Mouse (Mus musculus) limb, embryonic 10.5 days (tissue): ENCODE measurements around the gene Sntb2. TPM values are rescaled to one million over a fixed set of nuclear protein-coding genes. Genes with fewer than 3 reads are reported as not detected.
A peak's percentile ranks its signal among the peaks of the same experiment; 100 is the strongest.

Experiments
- DNase-seq: peaks from one replicate; pipeline ENCODE4 v3.0.0-alpha.2; 2017; ENCODE audit warnings: low spot score
- H3K27ac ChIP-seq: fragments of 300-500 bp; sonication (generic); 2 replicates; pipeline ENCODE4 v1.5.1; 2016; ENCODE audit warnings: mild to moderate bottlenecking
- H3K27me3 ChIP-seq: fragments of 300-500 bp; sonication (generic); 2 replicates; pipeline ENCODE4 v1.6.1; 2016; ENCODE audit warnings: low read depth, mild to moderate bottlenecking; ENCODE audit not compliant: poor library complexity, severe bottlenecking
- H3K36me3 ChIP-seq: fragments of 300-500 bp; sonication (generic); 2 replicates; pipeline ENCODE4 v1.6.1; 2016; ENCODE audit warnings: mild to moderate bottlenecking, moderate library complexity
- H3K4me1 ChIP-seq: fragments of 300-500 bp; sonication (generic); 2 replicates; pipeline ENCODE4 v1.6.1; 2016
- H3K4me3 ChIP-seq: fragments of 300-500 bp; sonication (generic); 2 replicates; pipeline ENCODE4 v1.5.1; 2016; ENCODE audit warnings: mild to moderate bottlenecking, moderate library complexity
- H3K9me3 ChIP-seq: fragments of 300-500 bp; sonication (generic); replicated peaks from 2 replicates; pipeline ENCODE4 v1.6.1; 2016; ENCODE audit warnings: mild to moderate bottlenecking
- WGBS: fragments of 180-500 bp; shearing (Covaris S2); methylation state at CpG from one replicate; pipeline ENCODE4 v1.1.7; 2016; 5-methylcytosine and 5-hydroxymethylcytosine counted together
- polyA plus RNA-seq: library from polyadenylated mRNA; unstranded; fragments of >200 nt; fragmentation: Nextera tagmentation; extraction: Ambion mirVana; gene quantifications from 2 replicates; pipeline ENCODE4 v1.2.1, GENCODE M21; 2016

Gene Sntb2
- 15.8 and 15.9 TPM in 2 replicates for polyA plus RNA-seq

DNA sequence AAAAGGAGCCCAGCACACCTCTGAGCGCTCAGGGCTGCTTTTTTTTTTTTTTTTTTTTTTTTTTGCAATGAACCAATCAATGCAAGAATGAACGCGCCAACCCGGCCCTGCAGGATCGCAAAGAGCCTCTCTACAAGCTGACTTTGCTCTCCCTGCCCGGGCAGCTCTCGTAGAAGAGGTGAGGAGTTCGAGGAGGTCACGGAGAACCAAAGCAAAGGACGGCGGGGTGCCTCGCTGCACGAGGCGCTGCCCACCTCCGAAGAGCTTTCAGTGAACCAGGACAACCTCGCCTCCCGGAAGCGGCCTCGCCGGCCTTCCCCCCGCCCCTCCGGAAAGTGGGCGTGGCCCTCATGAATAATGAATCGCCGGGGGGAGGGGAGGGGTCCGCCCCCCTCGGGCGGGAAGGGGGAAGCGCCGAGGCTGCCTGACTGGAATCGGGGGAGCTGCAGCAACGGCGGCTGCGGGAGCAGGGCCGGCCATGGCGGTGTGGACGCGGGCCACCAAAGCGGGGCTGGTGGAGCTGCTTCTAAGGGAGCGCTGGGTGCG, at the start of gene Sntb2:
TSS of gene Sntb2 (plus strand) at position 427 of the 546 bp plus-strand sequence.
- H3K27ac ChIP-seq = peak within 1 kb of the TSS; percentile 96
- peaks cover 56% of the 10 kb centered on the region for H3K4me1 ChIP-seq
- peaks cover 6% of the 10 kb centered on the region; the same call in 1 of the 2 replicates for H3K36me3 ChIP-seq
- H3K9me3 ChIP-seq = no peaks in the 10 kb centered on the region
- 0% methylated on average over 41 of the region's 41 CpGs for WGBS
- no peaks in the 10 kb centered on the region for H3K27me3 ChIP-seq
- peak within 1 kb of the TSS; percentile 91 for H3K4me3 ChIP-seq
- DNase-seq = peak; percentile 99

GRCm38 (mm10) chr8:106887336-106888189, 48.0 kb upstream of the Sntb2 start:
- WGBS = 55% methylated on average over 5 of the region's 5 CpGs

GRCm38 (mm10) chr8:106888803-106889202, 46.7 kb upstream of the Sntb2 start:
- Histone ChIP-seq H3K4me1 (peaks cover 16% of the 10 kb centered on the region), H3K9me3 (no peaks in the 10 kb centered on the region), H3K4me3 (no peak overlapping the region), H3K36me3 (peaks cover 49% of the 10 kb centered on the region), H3K27ac (no peak overlapping the region), H3K27me3 (no peaks in the 10 kb centered on the region)
- DNase-seq = no peak
- WGBS = 95% methylated on average over 3 of the region's 3 CpGs

More at GRCm38 (mm10) chr8:106887336-106888189, 48.0 kb upstream of the Sntb2 start:
- Histone ChIP-seq H3K4me1 (peaks cover 16% of the 10 kb centered on the region), H3K27ac (no peak overlapping the region), H3K4me3 (no peak overlapping the region), H3K36me3 (peaks cover 62% of the 10 kb centered on the region), H3K9me3 (no peaks in the 10 kb centered on the region), H3K27me3 (no peaks in the 10 kb centered on the region)
- DNase-seq = peak; percentile 77

DNA sequence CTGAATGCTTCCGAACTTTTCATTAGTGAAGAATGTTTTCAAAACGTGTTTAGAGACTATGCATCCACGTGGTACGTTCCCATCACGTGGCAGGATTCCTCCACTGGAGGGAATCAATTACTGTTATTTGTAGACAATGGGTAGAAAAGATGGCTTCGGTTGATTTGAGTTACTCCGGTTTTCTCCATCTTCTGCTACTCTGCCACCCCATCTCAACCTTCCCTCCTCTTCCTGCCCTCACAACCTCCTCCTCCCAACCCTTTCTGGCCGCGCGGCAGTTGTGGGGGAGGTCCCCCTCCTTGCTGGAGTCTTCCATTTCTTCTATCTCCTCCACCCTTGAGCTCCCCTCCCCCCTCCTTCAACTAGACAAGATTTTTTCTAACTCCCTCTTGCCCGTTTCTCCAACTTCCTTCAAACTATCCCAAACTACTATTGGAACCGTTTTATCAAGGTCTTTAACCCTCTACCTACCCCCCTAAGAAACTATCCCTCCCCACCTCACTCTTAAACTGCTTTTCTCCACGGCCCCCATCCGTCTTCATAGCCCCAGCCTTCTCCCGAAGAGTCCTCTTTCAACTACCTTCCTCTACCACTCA, 43.2 kb upstream of the Sntb2 start:
- Histone ChIP-seq H3K27me3 (no peaks in the 10 kb centered on the region), H3K36me3 (peaks cover 42% of the 10 kb centered on the region), H3K27ac (peak overlapping the region; percentile 100), H3K9me3 (no peaks in the 10 kb centered on the region), H3K4me1 (peaks cover 29% of the 10 kb centered on the region), H3K4me3 (peak overlapping the region; percentile 92)
- 1% methylated on average over 15 of the region's 15 CpGs for WGBS
- peak; percentile 72 for DNase-seq

DNA sequence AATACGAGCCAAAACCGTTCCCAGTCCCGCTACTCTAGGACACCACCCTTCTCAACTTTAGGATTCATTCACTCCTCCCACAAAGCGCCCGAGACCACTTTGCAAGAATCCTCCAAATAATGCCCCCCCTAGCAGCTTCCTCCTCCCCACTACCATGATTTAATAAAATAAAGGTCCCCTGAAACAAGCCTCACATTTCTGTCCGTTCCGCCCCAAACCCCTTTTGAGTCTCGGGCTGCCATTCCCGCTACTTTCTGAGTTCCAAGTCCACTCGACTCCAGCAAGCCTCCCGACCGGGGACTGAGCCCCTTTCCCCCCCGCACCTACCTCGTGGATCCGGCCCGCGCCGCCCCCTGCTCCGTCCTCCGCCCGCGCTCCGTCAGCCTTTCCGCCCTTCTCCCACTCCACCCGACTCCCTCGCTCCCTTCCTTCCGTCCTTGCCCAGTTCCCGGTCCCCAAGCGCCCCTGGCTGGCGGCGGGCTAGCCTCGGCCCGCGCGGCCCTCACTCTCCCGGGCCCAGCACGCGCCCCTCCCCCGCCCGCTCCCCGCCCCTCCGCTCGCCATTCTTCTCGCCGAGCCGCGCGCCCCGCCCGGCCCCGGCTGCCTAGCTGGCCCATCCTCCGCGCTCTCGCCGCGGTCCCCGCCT, 42.6 kb upstream of the Sntb2 start:
- under 1% methylated on average over 57 of the region's 57 CpGs for WGBS
- Histone ChIP-seq H3K36me3 (peaks cover 47% of the 10 kb centered on the region), H3K27me3 (no peaks in the 10 kb centered on the region), H3K4me3 (peak overlapping the region; percentile 92), H3K27ac (peak overlapping the region; percentile 100), H3K4me1 (peaks cover 29% of the 10 kb centered on the region), H3K9me3 (no peaks in the 10 kb centered on the region)
- DNase-seq = peak; percentile 83

GRCm38 (mm10) chr8:106893481-106894156, 41.9 kb upstream of the Sntb2 start, which contains the start of gene Utp4:
Gene Utp4, plus strand, starts transcription at chr8:106893636.
- H3K9me3 ChIP-seq = no peaks in the 10 kb centered on the region
- WGBS = under 1% methylated on average over 63 of the region's 63 CpGs
- peaks cover 52% of the 10 kb centered on the region for H3K36me3 ChIP-seq
- no peaks in the 10 kb centered on the region for H3K27me3 ChIP-seq
- peak within 1 kb of the TSS; percentile 100 for H3K27ac ChIP-seq
- H3K4me1 ChIP-seq = peaks cover 29% of the 10 kb centered on the region
- peak; percentile 92 for DNase-seq
- peak within 1 kb of the TSS; percentile 92 for H3K4me3 ChIP-seq

- no peak overlapping the region for H3K4me3 ChIP-seq
- H3K4me1 ChIP-seq = peaks cover 8% of the 10 kb centered on the region
- no peaks in the 10 kb centered on the region for H3K27me3 ChIP-seq
- peaks cover 100% of the 10 kb centered on the region for H3K36me3 ChIP-seq
- 88% methylated on average over 5 of the region's 5 CpGs for WGBS
- DNase-seq = no peak
- H3K9me3 ChIP-seq = no peaks in the 10 kb centered on the region
- H3K27ac ChIP-seq = no peak overlapping the region
Measured at GRCm38 (mm10) chr8:106899473-106899872, 36.1 kb upstream of the Sntb2 start.

DNA sequence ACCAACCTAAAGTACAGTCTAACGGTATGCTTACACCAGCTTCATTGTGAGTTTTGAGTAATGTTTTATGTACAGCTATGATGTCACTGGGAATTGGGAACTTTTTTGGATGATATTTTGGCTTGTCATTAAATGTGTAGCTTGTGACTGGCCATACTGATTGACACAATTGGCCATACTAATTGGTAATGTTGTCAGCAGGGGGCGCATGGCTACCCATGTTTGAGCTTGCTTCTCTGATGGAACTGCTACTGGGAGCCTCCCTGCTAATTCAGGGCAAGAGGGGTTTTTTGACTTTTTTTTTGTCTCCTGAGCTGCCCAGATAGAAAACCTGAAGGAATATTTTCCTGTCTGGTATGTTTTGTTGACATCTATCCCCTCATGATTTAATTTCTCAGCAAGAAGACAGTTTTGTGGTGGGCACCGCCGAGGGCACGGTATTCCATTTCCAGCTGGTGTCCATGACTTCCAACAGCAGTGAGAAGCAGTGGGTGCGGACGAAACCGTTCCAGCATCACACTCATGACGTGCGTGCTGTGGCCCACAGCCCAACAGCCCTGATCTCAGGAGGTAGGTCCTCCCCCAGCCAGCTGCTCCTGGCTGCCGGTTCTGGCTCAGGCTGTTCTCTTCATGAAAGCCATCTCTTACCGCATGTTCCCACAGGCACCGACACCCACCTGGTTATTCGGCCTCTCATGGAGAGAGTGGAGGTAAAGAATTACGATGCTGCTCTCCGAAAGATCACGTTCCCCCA, 29.6 kb upstream of the Sntb2 start:
- no peaks in the 10 kb centered on the region for H3K9me3 ChIP-seq
- no peak overlapping the region for H3K27ac ChIP-seq
- WGBS = 93% methylated on average over 17 of the region's 17 CpGs
- H3K4me3 ChIP-seq = no peak overlapping the region
- no peak for DNase-seq
- no peaks in the 10 kb centered on the region for H3K27me3 ChIP-seq
- H3K4me1 ChIP-seq = no peaks in the 10 kb centered on the region
- H3K36me3 ChIP-seq = peaks cover 93% of the 10 kb centered on the region

DNA sequence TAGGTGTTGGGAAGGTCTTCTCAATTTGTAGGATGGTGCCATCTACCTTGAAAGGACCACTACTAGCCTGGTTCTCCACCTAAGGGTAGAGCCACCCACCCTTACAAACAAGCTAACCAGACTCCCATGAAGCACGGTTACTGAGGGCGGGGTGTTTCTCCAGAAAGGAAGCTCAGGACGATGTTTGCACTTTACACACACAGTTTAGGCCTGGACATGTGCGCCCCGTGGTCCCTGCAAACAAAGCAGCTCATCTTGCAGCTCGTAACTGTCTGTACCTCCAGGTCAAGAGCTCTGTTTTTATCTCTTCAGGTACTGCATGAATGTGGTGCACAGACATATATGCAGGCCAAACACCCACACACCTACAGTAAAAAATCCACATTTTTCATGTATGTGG, 28.9 kb upstream of the Sntb2 start:
- peaks cover 93% of the 10 kb centered on the region for H3K36me3 ChIP-seq
- 95% methylated on average over 6 of the region's 6 CpGs for WGBS
- no peaks in the 10 kb centered on the region for H3K9me3 ChIP-seq
- H3K4me1 ChIP-seq = no peaks in the 10 kb centered on the region
- no peak overlapping the region for H3K4me3 ChIP-seq
- no peaks in the 10 kb centered on the region for H3K27me3 ChIP-seq
- no peak overlapping the region for H3K27ac ChIP-seq
- no peak for DNase-seq

DNA sequence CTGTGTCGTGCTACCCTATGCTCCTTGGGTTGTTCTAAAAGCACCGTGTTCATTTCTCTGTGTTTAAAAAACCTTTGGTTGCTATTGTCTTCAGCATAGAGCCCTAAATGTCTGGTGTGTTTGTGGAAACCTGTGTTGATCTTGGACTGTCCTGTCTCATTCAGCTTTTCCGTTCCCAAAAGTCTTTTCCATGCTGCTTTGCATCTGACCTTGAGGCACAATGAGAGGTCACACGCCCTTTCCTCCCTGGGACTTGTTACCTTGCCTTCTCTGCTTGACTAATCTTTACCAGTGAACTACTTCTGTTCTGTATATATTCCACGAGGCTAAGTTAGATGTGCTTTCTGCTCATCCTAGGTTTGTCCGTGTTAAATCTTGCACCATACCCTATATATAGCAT, 28.1 kb upstream of the Sntb2 start:
- Histone ChIP-seq H3K27ac (no peak overlapping the region), H3K9me3 (no peaks in the 10 kb centered on the region), H3K4me3 (no peak overlapping the region), H3K27me3 (no peaks in the 10 kb centered on the region), H3K4me1 (no peaks in the 10 kb centered on the region), H3K36me3 (peaks cover 93% of the 10 kb centered on the region)
- DNase-seq = no peak
- 94% methylated on average over 6 of the region's 6 CpGs for WGBS

- Histone ChIP-seq H3K36me3 (peaks cover 93% of the 10 kb centered on the region), H3K27ac (no peak overlapping the region), H3K27me3 (no peaks in the 10 kb centered on the region), H3K4me3 (no peak overlapping the region), H3K4me1 (no peaks in the 10 kb centered on the region), H3K9me3 (no peaks in the 10 kb centered on the region)
- no peak for DNase-seq
- WGBS = 94% methylated on average over 7 of the region's 7 CpGs
Measured at GRCm38 (mm10) chr8:106908291-106908690, 27.3 kb upstream of the Sntb2 start.

DNA sequence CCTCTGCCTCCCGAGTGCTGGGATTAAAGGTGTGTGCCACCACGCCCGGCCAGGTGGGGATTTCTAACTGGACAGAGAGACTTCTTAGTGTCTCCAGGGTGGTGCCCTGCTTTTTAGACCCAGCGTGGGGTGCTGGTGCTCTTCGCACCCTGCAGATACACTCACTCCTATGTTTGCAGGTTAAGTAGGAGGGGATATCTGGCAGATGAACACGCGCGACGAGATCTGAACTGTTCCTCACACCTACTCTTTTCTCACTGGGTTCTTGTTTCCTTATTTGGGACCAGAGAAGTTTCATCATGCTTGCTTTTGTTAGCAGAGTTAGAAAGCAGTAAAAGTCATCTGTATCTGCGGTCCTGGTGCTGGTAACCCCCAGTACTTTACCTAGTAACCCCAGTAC, 21.9 kb upstream of the Sntb2 start:
- no peaks in the 10 kb centered on the region for H3K4me1 ChIP-seq
- H3K27me3 ChIP-seq = no peaks in the 10 kb centered on the region
- DNase-seq = no peak
- H3K4me3 ChIP-seq = no peak overlapping the region
- no peaks in the 10 kb centered on the region for H3K9me3 ChIP-seq
- H3K36me3 ChIP-seq = peaks cover 91% of the 10 kb centered on the region
- 98% methylated on average over 10 of the region's 10 CpGs for WGBS
- H3K27ac ChIP-seq = no peak overlapping the region
